Mouse (Mus musculus): ENCODE data around the gene Scn4b. TPM values are rescaled to one million over a fixed set of nuclear protein-coding genes. Genes with fewer than 3 reads are reported as not detected.

The Scn4b gene
- polyA plus RNA-seq, 1 experiment from 2014 or later = 0.65 TPM

- Histone ChIP-seq H3K4me1 (peaks cover 16% of the 10 kb centered on the region), H3K9me3 (no peaks in the 10 kb centered on the region), H3K4me3 (peak within 1 kb of the TSS; percentile 54), H3K27me3 (no peaks in the 10 kb centered on the region; the same call in 1 of the 2 replicates), H3K9ac (peak within 1 kb of the TSS; percentile 43), H3K36me3 (no peaks in the 10 kb centered on the region), H3K4me2 (peak within 1 kb of the TSS; percentile 67), H3K27ac (peak within 1 kb of the TSS; percentile 47; the same call in 1 of the 2 replicates)
- ATAC-seq (ENCODE audit: borderline replicate concordance, extremely low read depth, low FRiP score, low TSS enrichment) = no peak; the same call in 1 of the 2 replicates
- under 1% methylated on average over 13 of the region's 13 CpGs for whole genome bisulfite sequencing
These were observed 20.3 kb upstream of the Scn4b start, which contains the start of gene Scn2b for GRCm38 (mm10) chr9:45117741-45118431. Scn2b (plus strand) TSS chr9:45117782.

- no peak for ATAC-seq (ENCODE audit: borderline replicate concordance, extremely low read depth, low FRiP score, low TSS enrichment)
- no peak overlapping the region for H3K27ac ChIP-seq
- H3K9ac ChIP-seq = peak overlapping the region; percentile 43
- no peaks in the 10 kb centered on the region; the same call in 1 of the 2 replicates for H3K27me3 ChIP-seq
- H3K4me3 ChIP-seq = peak overlapping the region; percentile 54
- H3K9me3 ChIP-seq = no peaks in the 10 kb centered on the region
- peak overlapping the region; percentile 67 for H3K4me2 ChIP-seq
- H3K36me3 ChIP-seq = no peaks in the 10 kb centered on the region
- H3K4me1 ChIP-seq = peaks cover 16% of the 10 kb centered on the region
- WGBS = 23% methylated on average over 10 of the region's 10 CpGs
These were observed 19.6 kb upstream of the Scn4b start for GRCm38 (mm10) chr9:45118552-45118951.

DNA sequence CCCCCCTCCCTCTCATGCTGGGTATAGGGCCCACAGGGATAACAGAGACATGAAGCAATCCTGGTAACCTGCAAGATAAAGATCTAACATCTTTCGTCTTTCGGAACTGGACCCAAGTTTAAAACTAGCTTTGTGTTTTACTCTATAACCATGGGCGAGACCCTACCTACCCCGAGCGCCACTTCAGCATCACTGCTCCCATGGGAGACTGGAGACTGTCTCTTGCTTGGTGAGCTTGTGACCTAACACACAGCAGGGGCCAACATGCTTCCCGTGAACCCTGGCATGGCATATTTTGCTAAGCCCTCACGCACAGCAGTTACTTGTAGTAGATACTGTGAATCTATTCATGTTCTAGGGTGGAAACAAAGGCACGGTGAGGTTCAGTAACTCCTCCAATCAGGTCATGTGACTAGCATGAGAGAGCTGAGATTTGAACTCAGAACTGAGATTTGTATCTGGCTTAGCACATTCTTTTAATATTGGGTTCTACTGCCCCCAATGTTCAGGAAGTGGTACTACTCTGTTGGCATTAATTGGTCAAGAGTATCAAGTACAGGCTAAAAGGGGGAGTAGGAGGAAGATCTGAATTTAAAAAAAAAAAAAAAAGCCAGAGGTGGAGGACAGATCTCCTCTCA, 18.8 kb upstream of the Scn4b start:
- H3K9ac ChIP-seq = no peak overlapping the region
- peaks cover 16% of the 10 kb centered on the region for H3K4me1 ChIP-seq
- no peak overlapping the region for H3K4me3 ChIP-seq
- no peak for ATAC-seq (ENCODE audit: borderline replicate concordance, extremely low read depth, low FRiP score, low TSS enrichment)
- no peaks in the 10 kb centered on the region; the same call in 1 of the 2 replicates for H3K27me3 ChIP-seq
- H3K27ac ChIP-seq = no peak overlapping the region
- 90% methylated on average over 8 of the region's 8 CpGs for WGBS
- H3K4me2 ChIP-seq = no peak overlapping the region
- no peaks in the 10 kb centered on the region for H3K9me3 ChIP-seq
- no peaks in the 10 kb centered on the region for H3K36me3 ChIP-seq

DNA sequence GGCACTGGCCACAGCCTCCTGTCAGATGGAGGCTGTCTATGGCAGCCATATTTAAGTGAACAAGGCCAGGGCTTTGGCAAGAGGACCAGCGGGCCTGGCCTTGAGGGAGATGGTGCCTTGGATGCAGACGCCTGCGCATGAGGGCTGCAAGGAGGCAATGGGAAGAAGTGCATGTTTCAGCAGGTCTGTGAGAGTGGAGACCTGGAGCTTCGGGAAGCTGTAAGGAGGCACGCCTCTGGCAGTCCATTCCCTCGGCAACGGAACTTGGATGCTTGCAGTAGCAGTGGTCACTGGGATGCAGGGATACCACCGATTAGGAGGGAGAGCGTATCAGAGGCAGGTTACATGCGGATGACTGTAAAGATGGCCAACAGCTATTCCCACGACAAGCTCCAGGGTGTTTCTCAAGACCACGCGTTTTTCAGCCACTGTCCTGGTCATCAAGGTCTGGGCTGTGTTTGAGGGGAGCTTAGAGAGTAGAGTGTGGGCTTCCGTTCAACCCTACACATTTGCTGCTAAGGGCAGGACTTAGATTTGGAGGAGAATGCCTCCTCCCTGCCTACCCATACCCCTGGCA, 18.2 kb upstream of the Scn4b start:
- no peak for ATAC-seq (ENCODE audit: borderline replicate concordance, extremely low read depth, low FRiP score, low TSS enrichment)
- WGBS = 86% methylated on average over 14 of the region's 14 CpGs

DNA sequence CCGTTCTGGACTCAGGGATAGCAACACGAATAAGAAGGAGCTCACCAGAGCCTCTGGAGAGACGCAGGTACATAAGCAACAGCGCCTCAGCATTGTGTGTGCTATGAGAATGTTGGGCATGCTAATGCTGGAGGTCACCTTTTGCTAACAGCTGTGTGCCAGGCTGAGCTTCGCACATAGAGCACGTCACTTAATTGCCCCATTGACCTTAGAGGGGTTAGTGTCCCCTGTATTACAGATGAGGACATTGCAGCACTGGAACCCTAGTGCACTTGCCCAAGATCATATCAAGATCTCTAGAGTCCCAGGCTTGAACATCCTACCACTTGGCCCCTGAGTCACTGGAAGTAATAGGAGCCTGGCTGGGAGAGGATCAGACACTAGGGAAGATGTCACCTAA, 17.6 kb upstream of the Scn4b start:
- no peak overlapping the region for H3K27ac ChIP-seq
- peaks cover 16% of the 10 kb centered on the region for H3K4me1 ChIP-seq
- no peak overlapping the region for H3K4me3 ChIP-seq
- no peak for ATAC-seq (ENCODE audit: borderline replicate concordance, extremely low read depth, low FRiP score, low TSS enrichment)
- H3K4me2 ChIP-seq = no peak overlapping the region
- no peaks in the 10 kb centered on the region for H3K36me3 ChIP-seq
- H3K9ac ChIP-seq = no peak overlapping the region
- H3K27me3 ChIP-seq = no peaks in the 10 kb centered on the region; the same call in 1 of the 2 replicates
- no peaks in the 10 kb centered on the region for H3K9me3 ChIP-seq
- 86% methylated on average over 6 of the region's 6 CpGs for WGBS

More for the DNA sequence above, 18.2 kb upstream of the Scn4b start:
- H3K4me3 ChIP-seq = no peak overlapping the region
- peaks cover 16% of the 10 kb centered on the region for H3K4me1 ChIP-seq
- no peak overlapping the region for H3K4me2 ChIP-seq
- no peaks in the 10 kb centered on the region for H3K9me3 ChIP-seq
- no peak overlapping the region for H3K9ac ChIP-seq
- no peaks in the 10 kb centered on the region for H3K36me3 ChIP-seq
- no peak overlapping the region for H3K27ac ChIP-seq
- no peaks in the 10 kb centered on the region; the same call in 1 of the 2 replicates for H3K27me3 ChIP-seq

- H3K9ac ChIP-seq = no peak overlapping the region
- H3K4me2 ChIP-seq = no peak overlapping the region
- no peak overlapping the region for H3K27ac ChIP-seq
- H3K9me3 ChIP-seq = no peaks in the 10 kb centered on the region
- H3K36me3 ChIP-seq = no peaks in the 10 kb centered on the region
- 52% methylated on average over 6 of the region's 6 CpGs for WGBS
- H3K4me1 ChIP-seq = peaks cover 12% of the 10 kb centered on the region
- H3K27me3 ChIP-seq = no peaks in the 10 kb centered on the region; the same call in 1 of the 2 replicates
- no peak for ATAC-seq (ENCODE audit: borderline replicate concordance, extremely low read depth, low FRiP score, low TSS enrichment)
- no peak overlapping the region for H3K4me3 ChIP-seq
These were observed 17.2 kb upstream of the Scn4b start for GRCm38 (mm10) chr9:45121001-45121400.

DNA sequence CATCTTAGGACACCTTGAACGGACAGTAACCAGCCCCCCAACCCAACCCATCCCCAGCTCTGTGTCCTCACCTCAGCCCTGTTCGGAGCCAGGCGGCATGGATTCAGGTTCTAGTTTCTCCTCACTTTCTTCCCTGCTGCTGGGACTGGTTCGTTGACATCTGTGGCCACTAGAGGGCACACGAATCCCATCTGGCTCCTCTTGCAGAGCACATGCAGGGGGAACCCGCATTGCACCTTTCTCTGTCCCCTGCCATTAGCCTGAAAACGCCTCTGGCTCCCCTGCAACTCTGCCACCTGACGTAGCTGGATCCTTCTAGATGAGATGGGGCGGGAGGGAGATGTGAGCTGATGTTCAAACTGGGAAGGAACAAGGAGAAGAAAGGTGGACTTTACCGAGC, 16.4 kb upstream of the Scn4b start:
- WGBS = 3% methylated on average over 10 of the region's 10 CpGs
- Histone ChIP-seq H3K27ac (peak overlapping the region; percentile 73), H3K4me1 (peaks cover 8% of the 10 kb centered on the region), H3K9ac (no peak overlapping the region), H3K9me3 (no peaks in the 10 kb centered on the region), H3K4me2 (peak overlapping the region; percentile 56), H3K4me3 (peak overlapping the region; percentile 23), H3K27me3 (no peaks in the 10 kb centered on the region), H3K36me3 (no peaks in the 10 kb centered on the region)
- ATAC-seq (ENCODE audit: borderline replicate concordance, extremely low read depth, low FRiP score, low TSS enrichment) = peak; percentile 58

DNA sequence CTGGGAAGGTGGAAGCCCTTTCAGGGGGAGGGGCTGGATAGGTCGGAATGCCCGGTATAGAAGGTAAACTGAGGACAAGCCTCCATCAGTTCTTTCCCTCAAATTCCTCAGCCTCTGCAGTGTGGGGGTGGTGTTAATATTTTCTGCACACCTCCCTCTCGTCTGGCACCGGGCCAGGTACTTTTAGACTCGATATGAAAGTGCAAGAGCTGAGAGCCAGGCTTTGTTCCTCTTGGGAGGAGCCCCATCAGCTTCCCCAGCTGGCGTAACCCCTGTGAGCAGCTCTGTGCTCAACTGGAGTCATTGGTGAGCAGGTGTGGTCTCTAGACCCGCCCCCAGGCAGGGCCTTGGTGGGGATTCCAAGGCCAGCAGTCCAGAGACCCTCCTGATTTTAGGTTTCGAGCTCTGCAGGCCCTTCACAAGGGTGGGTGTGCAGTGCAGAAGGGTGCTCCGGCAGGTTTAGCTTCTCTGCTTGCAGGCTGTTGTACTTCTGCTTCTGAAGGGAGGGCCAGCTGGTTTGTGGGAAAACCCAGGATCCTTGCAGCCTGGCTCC, 15.9 kb upstream of the Scn4b start:
- no peak overlapping the region for H3K9ac ChIP-seq
- peak overlapping the region; percentile 73 for H3K27ac ChIP-seq
- peak; percentile 58 for ATAC-seq (ENCODE audit: borderline replicate concordance, extremely low read depth, low FRiP score, low TSS enrichment)

DNA sequence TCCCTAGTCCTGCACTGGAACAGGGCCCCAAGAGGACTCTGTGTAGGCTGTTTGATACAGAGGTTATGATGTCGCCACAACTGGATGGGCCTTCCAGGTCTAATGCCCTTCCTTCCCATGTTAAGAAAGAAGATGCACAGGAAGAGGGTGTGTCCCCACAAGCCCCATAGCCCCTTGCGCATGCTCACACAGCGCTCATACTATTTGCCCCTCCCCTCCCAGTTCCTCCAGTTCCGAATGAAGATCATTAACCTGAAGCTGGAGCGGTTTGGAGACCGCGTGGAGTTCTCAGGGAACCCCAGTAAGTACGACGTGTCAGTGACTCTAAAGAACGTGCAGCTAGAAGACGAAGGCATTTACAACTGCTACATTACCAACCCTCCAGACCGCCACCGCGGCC, 13.0 kb upstream of the Scn4b start:
- H3K27me3 ChIP-seq = no peaks in the 10 kb centered on the region
- no peak overlapping the region for H3K27ac ChIP-seq
- H3K9me3 ChIP-seq = no peaks in the 10 kb centered on the region
- no peak overlapping the region for H3K4me3 ChIP-seq
- no peak overlapping the region for H3K4me2 ChIP-seq
- no peak for ATAC-seq (ENCODE audit: borderline replicate concordance, extremely low read depth, low FRiP score, low TSS enrichment)
- 88% methylated on average over 14 of the region's 14 CpGs for WGBS
- H3K4me1 ChIP-seq = peaks cover 4% of the 10 kb centered on the region
- H3K36me3 ChIP-seq = no peaks in the 10 kb centered on the region
- H3K9ac ChIP-seq = no peak overlapping the region

More for the DNA sequence above, 15.9 kb upstream of the Scn4b start:
- H3K9me3 ChIP-seq = no peaks in the 10 kb centered on the region
- no peaks in the 10 kb centered on the region for H3K27me3 ChIP-seq
- peak overlapping the region; percentile 23 for H3K4me3 ChIP-seq
- WGBS = 14% methylated on average over 9 of the region's 9 CpGs
- H3K4me1 ChIP-seq = peaks cover 8% of the 10 kb centered on the region
- H3K4me2 ChIP-seq = peak overlapping the region; percentile 56
- no peaks in the 10 kb centered on the region for H3K36me3 ChIP-seq

DNA sequence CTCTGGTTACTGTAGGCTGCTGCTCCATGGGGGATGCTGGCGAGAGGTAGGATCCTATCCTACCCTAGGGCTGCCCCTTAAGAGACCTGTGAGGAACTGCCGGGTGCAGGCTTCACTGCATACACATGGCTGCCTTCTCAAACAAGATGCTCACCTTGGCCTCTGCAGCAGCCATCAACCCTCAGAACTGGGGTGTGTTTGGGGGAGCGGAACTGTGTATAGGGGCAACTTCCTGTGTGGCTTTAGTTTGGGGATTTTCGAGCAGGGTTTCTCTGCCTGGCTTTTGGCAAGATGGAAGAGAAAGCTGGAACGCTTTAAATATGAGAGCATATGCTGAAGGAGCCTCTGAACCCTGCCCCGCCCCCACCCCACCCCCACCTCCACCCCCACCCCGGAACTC, 11.3 kb upstream of the Scn4b start:
- WGBS = 51% methylated on average over 7 of the region's 7 CpGs
- Histone ChIP-seq H3K9ac (no peak overlapping the region), H3K9me3 (no peaks in the 10 kb centered on the region), H3K27me3 (no peaks in the 10 kb centered on the region), H3K27ac (no peak overlapping the region), H3K4me2 (no peak overlapping the region), H3K4me1 (peaks cover 3% of the 10 kb centered on the region), H3K4me3 (no peak overlapping the region), H3K36me3 (no peaks in the 10 kb centered on the region)
- no peak for ATAC-seq (ENCODE audit: borderline replicate concordance, extremely low read depth, low FRiP score, low TSS enrichment)

DNA sequence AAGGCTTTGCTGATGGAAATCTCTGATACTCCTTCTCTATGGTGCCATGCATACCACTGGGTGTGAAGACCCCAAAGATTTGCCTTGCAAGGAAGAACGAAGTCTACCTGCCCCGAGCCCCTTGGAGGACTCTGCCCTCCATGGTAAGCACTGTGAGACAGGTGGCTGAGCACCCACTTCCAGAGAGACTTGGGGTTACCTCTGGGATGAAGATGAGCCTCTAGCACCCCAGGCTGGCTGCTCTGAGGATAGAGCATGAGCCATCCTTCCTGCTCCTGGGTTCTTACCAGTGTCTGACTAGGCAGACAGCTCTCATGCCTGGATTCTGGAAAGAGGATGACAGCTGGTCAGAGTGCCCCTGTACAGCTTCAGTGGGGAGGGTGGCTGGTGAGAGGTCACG, 8.1 kb upstream of the Scn4b start:
- ATAC-seq (ENCODE audit: borderline replicate concordance, extremely low read depth, low FRiP score, low TSS enrichment) = no peak
- Histone ChIP-seq H3K4me3 (no peak overlapping the region), H3K36me3 (no peaks in the 10 kb centered on the region), H3K9ac (no peak overlapping the region), H3K27ac (no peak overlapping the region), H3K4me1 (no peaks in the 10 kb centered on the region), H3K9me3 (no peaks in the 10 kb centered on the region), H3K27me3 (peaks cover 11% of the 10 kb centered on the region), H3K4me2 (no peak overlapping the region)
- 68% methylated on average over 3 of the region's 3 CpGs for WGBS

Data from lung, embryonic 15.5 days (tissue).